Mouse (Mus musculus): Measurements from ENCODE around the gene Gm47959. TPM values are rescaled to one million over a fixed set of nuclear protein-coding genes. Genes with fewer than 3 reads are reported as not detected.
"Not testable (repeated sequence)": the region's sequence is repeated elsewhere in the genome, so short reads cannot be mapped to it uniquely, and the experiment has no call there.

Gene Gm47959
- polyA plus RNA-seq (2014; fragmentation: Nextera tagmentation; extraction: Ambion mirVana), result not detected in 2 replicates

DNA sequence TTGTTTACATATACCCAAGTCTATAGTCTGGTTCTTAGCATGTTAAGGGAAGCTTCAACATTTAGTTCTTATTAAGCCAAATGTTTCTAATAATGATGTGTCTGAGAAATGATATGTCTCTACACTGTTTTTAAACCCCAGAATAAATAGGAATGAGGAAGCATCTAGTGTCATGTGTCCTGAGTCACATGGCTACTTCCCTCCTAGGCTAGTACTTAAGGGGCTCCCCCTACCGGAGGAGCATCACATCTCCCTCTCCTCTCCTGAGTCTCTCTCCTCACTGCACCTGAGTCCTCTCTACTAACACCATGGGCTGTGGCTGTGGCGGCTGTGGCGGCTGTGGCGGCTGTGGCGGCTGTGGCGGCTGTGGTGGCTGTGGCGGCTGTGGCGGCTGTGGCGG, at the start of gene Gm47959:
TSS of gene Gm47959 (plus strand) at position 243 of the 400 bp plus-strand sequence.
- not testable (repeated sequence) for H3K4me1 ChIP-seq (replicated peaks; ENCODE audit: control insufficient read depth, insufficient read depth, low read length); H3K36me3 ChIP-seq (ENCODE audit: control insufficient read depth, insufficient read depth, low read length); H3K9ac ChIP-seq (ENCODE audit: low read depth, low read length); H3K27me3 ChIP-seq (ENCODE audit: control insufficient read depth, insufficient read depth, low read length); DNase-seq (ENCODE audit: low spot score); ATAC-seq (ENCODE audit: low FRiP score); H3K4me3 ChIP-seq (ENCODE audit: low read depth, low read length); H3K4me2 ChIP-seq (replicated peaks; ENCODE audit: low read depth, low read length); H3K9me3 ChIP-seq (ENCODE audit: control insufficient read depth, low read length); H3K27ac ChIP-seq (ENCODE audit: low read depth, low read length)
- WGBS, result 91% methylated on average over 6 of the region's 9 CpGs

DNA sequence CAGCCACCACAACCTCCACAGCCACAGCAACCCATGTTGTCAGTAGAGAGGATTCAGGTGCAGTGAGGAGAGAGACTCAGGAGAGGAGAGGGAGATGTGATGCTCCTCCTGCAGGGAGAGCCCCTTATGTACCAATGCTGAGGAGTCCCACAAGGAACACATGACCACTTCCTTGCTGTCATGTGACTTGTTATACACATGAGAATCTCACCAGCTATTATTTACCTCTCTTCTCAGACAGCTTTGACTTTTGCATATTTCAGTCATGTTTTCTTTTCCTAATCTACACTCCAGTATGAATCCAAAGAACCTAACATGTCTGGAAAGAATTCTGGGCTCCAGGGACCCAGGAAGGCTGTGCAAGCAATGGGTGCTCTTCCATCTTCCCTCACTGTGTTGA, 44.4 kb upstream of the Gm47959 start, which contains the start of gene Gm7544:
TSS of gene Gm7544 (minus strand) at position 101 of the 400 bp plus-strand sequence.
- H3K9me3 ChIP-seq (ENCODE audit: control insufficient read depth, low read length); H3K27me3 ChIP-seq (ENCODE audit: control insufficient read depth, insufficient read depth, low read length); H3K4me3 ChIP-seq (ENCODE audit: low read depth, low read length); ATAC-seq (ENCODE audit: low FRiP score); H3K4me2 ChIP-seq (replicated peaks; ENCODE audit: low read depth, low read length); H3K27ac ChIP-seq (ENCODE audit: low read depth, low read length); H3K9ac ChIP-seq (ENCODE audit: low read depth, low read length); H3K4me1 ChIP-seq (replicated peaks; ENCODE audit: control insufficient read depth, insufficient read depth, low read length); DNase-seq (ENCODE audit: low spot score); H3K36me3 ChIP-seq (ENCODE audit: control insufficient read depth, insufficient read depth, low read length): not testable (repeated sequence)

- Histone ChIP-seq H3K9ac (ENCODE audit: low read depth, low read length) (no peak within 1 kb of the TSS), H3K27me3 (ENCODE audit: control insufficient read depth, insufficient read depth, low read length) (no peaks in the 10 kb centered on the region), H3K9me3 (ENCODE audit: control insufficient read depth, low read length) (no peaks in the 10 kb centered on the region), H3K4me3 (ENCODE audit: low read depth, low read length) (no peak within 1 kb of the TSS), H3K27ac (ENCODE audit: low read depth, low read length) (no peak within 1 kb of the TSS), H3K4me1 (replicated peaks; ENCODE audit: control insufficient read depth, insufficient read depth, low read length) (no peaks in the 10 kb centered on the region), H3K4me2 (replicated peaks; ENCODE audit: low read depth, low read length) (no peak within 1 kb of the TSS), H3K36me3 (ENCODE audit: control insufficient read depth, insufficient read depth, low read length) (no peaks in the 10 kb centered on the region)
- ATAC-seq (ENCODE audit: low FRiP score), result no peak
- DNase-seq (ENCODE audit: low spot score), result no peak
- WGBS, result 94% methylated on average over 11 of the region's 11 CpGs
Observed at GRCm38 (mm10) chr1:82959870-82960385, 40.4 kb upstream of the Gm47959 start, which contains the start of gene Gm47955. Gene Gm47955, plus strand, starts transcription at chr1:82960286.

DNA sequence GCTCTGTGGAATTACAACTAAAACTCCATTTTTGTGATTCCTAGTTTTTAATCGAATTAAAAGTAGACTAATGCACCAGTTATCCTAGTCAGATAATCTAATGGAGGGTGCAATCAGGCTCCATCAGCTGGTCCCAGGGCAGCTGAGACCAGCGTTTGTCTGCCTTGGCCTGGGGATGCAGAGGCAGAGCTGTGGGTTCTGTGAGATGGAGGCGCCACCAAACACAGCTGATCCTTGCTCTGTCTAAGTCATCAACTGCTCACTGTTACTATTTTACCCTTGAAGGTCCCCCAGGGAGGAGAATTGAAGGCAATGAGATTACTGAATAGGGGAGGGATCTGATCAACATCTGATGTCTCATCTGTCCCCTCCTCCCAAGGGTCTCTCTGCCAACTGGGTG, 33.9 kb upstream of the Gm47959 start:
- WGBS, result 66% methylated on average over 3 of the region's 3 CpGs

DNA sequence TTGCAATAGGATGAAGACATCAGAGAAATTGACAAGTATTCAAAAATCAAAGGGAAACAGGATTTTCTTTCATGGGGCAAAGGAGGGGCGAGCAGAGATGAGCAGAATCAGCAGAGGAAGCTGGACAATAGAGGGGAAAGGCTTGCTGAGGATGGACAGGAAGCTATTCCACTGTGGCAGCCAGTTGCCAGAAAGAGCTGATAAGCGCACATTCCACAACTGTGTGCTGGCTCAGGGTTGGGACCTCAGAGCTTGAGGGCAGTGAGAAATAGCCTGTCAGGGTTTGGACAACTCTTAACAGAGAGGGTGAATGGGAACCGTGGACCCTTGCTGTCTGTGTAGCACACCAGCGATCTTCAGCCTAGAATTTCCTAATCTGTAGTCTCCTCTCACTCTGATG, 28.3 kb upstream of the Gm47959 start:
- ATAC-seq (ENCODE audit: low FRiP score) (no peak), DNase-seq (ENCODE audit: low spot score) (no peak)
- Histone ChIP-seq H3K4me1 (replicated peaks; ENCODE audit: control insufficient read depth, insufficient read depth, low read length) (no peaks in the 10 kb centered on the region), H3K27ac (ENCODE audit: low read depth, low read length) (no peak overlapping the region), H3K9ac (ENCODE audit: low read depth, low read length) (no peak overlapping the region), H3K36me3 (ENCODE audit: control insufficient read depth, insufficient read depth, low read length) (no peaks in the 10 kb centered on the region), H3K9me3 (ENCODE audit: control insufficient read depth, low read length) (no peaks in the 10 kb centered on the region), H3K27me3 (ENCODE audit: control insufficient read depth, insufficient read depth, low read length) (no peaks in the 10 kb centered on the region), H3K4me2 (replicated peaks; ENCODE audit: low read depth, low read length) (no peak overlapping the region), H3K4me3 (ENCODE audit: low read depth, low read length) (no peak overlapping the region)
- WGBS, result 58% methylated on average over 4 of the region's 4 CpGs

More for the DNA sequence above, 33.9 kb upstream of the Gm47959 start:
- no peaks in the 10 kb centered on the region for H3K4me1 ChIP-seq (replicated peaks; ENCODE audit: control insufficient read depth, insufficient read depth, low read length)
- H3K9ac ChIP-seq (ENCODE audit: low read depth, low read length), result no peak overlapping the region
- no peaks in the 10 kb centered on the region for H3K36me3 ChIP-seq (ENCODE audit: control insufficient read depth, insufficient read depth, low read length)
- DNase-seq (ENCODE audit: low spot score), result peak; percentile 25
- peak; percentile 71 for ATAC-seq (ENCODE audit: low FRiP score)
- no peak overlapping the region for H3K4me2 ChIP-seq (replicated peaks; ENCODE audit: low read depth, low read length)
- H3K27me3 ChIP-seq (ENCODE audit: control insufficient read depth, insufficient read depth, low read length), result no peaks in the 10 kb centered on the region
- no peaks in the 10 kb centered on the region for H3K9me3 ChIP-seq (ENCODE audit: control insufficient read depth, low read length)
- H3K27ac ChIP-seq (ENCODE audit: low read depth, low read length), result no peak overlapping the region
- no peak overlapping the region for H3K4me3 ChIP-seq (ENCODE audit: low read depth, low read length)

DNA sequence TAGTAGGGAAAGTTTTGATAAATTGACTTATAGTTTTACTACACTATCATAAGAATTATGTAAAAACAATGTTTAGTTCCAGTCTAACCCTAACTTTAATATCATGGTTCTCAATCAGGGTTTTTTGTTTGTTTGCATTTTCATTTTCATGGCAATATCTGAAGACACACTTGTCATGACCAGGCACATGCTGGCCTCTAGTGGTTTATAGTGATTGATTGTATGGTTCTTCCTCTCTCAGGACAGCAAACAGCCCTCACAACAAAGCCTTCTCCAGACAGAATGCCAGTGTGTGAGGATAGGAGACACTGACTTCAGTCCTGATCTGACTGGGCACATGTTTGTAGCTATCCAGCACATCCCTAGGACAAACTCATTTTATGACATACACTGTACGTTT, 27.1 kb upstream of the Gm47959 start:
- no peaks in the 10 kb centered on the region for H3K36me3 ChIP-seq (ENCODE audit: control insufficient read depth, insufficient read depth, low read length)
- WGBS, result 100% methylated on average over 1 of the region's 1 CpGs
- H3K4me1 ChIP-seq (replicated peaks; ENCODE audit: control insufficient read depth, insufficient read depth, low read length), result no peaks in the 10 kb centered on the region
- no peak overlapping the region for H3K4me3 ChIP-seq (ENCODE audit: low read depth, low read length)
- no peak for ATAC-seq (ENCODE audit: low FRiP score)
- DNase-seq (ENCODE audit: low spot score), result no peak
- H3K9me3 ChIP-seq (ENCODE audit: control insufficient read depth, low read length), result no peaks in the 10 kb centered on the region
- no peak overlapping the region for H3K27ac ChIP-seq (ENCODE audit: low read depth, low read length)
- no peaks in the 10 kb centered on the region for H3K27me3 ChIP-seq (ENCODE audit: control insufficient read depth, insufficient read depth, low read length)
- H3K9ac ChIP-seq (ENCODE audit: low read depth, low read length), result no peak overlapping the region
- no peak overlapping the region for H3K4me2 ChIP-seq (replicated peaks; ENCODE audit: low read depth, low read length)

GRCm38 (mm10) chr1:82973901-82974300, 26.4 kb upstream of the Gm47959 start:
- Histone ChIP-seq H3K4me2 (replicated peaks; ENCODE audit: low read depth, low read length) (no peak overlapping the region), H3K27ac (ENCODE audit: low read depth, low read length) (no peak overlapping the region), H3K36me3 (ENCODE audit: control insufficient read depth, insufficient read depth, low read length) (no peaks in the 10 kb centered on the region), H3K4me3 (ENCODE audit: low read depth, low read length) (no peak overlapping the region), H3K4me1 (replicated peaks; ENCODE audit: control insufficient read depth, insufficient read depth, low read length) (no peaks in the 10 kb centered on the region), H3K27me3 (ENCODE audit: control insufficient read depth, insufficient read depth, low read length) (no peaks in the 10 kb centered on the region), H3K9me3 (ENCODE audit: control insufficient read depth, low read length) (no peaks in the 10 kb centered on the region), H3K9ac (ENCODE audit: low read depth, low read length) (no peak overlapping the region)
- ATAC-seq (ENCODE audit: low FRiP score) (no peak), DNase-seq (ENCODE audit: low spot score) (no peak)
- 81% methylated on average over 6 of the region's 6 CpGs for WGBS

DNA sequence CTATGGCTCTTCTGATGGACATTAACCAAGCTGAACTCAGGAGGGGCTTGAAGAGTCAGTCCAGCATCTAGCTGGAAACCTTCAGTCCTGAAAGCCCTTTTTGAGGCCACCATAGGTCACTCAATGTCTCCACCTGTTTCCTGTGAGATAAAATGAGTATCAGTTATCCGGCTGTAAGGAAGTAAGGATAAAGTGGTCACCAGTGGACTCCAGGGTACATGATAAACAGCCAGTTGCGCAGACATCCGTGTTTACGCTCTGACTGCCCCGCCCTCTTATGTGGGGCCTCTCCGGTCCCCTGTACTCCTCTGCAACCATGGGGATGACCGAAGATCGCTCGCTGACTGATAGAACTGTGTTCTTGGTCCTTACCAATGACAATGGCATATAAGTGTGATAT, 26.0 kb upstream of the Gm47959 start:
- Histone ChIP-seq H3K4me1 (replicated peaks; ENCODE audit: control insufficient read depth, insufficient read depth, low read length) (no peaks in the 10 kb centered on the region), H3K9me3 (ENCODE audit: control insufficient read depth, low read length) (no peaks in the 10 kb centered on the region), H3K9ac (ENCODE audit: low read depth, low read length) (no peak overlapping the region)

DNA sequence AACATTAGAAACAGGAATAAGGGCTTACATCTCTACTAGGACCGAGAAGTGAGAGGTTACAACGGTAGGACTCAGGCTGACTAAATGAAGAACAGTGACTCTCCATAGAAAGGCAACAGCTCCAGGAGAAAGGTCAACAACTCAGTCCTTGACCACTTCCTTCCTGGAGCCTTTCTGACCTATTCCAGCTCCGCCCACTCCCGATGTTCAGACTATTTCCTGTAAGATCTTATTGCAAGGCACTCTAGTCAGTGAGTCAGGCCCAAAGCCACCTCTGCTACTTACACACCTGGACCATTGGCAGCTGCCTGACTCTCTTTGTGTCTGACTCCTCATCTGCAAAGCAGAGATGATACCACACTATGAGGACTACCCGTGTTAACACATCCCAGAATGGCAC, 24.6 kb upstream of the Gm47959 start:
- Histone ChIP-seq H3K27ac (ENCODE audit: low read depth, low read length) (no peak overlapping the region), H3K4me3 (ENCODE audit: low read depth, low read length) (no peak overlapping the region), H3K4me1 (replicated peaks; ENCODE audit: control insufficient read depth, insufficient read depth, low read length) (no peaks in the 10 kb centered on the region), H3K4me2 (replicated peaks; ENCODE audit: low read depth, low read length) (no peak overlapping the region), H3K9ac (ENCODE audit: low read depth, low read length) (no peak overlapping the region), H3K9me3 (ENCODE audit: control insufficient read depth, low read length) (no peaks in the 10 kb centered on the region), H3K36me3 (ENCODE audit: control insufficient read depth, insufficient read depth, low read length) (no peaks in the 10 kb centered on the region), H3K27me3 (ENCODE audit: control insufficient read depth, insufficient read depth, low read length) (no peaks in the 10 kb centered on the region)
- ATAC-seq (ENCODE audit: low FRiP score) (no peak), DNase-seq (ENCODE audit: low spot score) (no peak)
- 83% methylated on average over 5 of the region's 5 CpGs for WGBS

More for the DNA sequence above, 26.0 kb upstream of the Gm47959 start:
- H3K27me3 ChIP-seq (ENCODE audit: control insufficient read depth, insufficient read depth, low read length), result no peaks in the 10 kb centered on the region
- H3K4me3 ChIP-seq (ENCODE audit: low read depth, low read length), result no peak overlapping the region
- H3K4me2 ChIP-seq (replicated peaks; ENCODE audit: low read depth, low read length), result no peak overlapping the region
- ATAC-seq (ENCODE audit: low FRiP score) (no peak), DNase-seq (ENCODE audit: low spot score) (no peak)
- no peaks in the 10 kb centered on the region for H3K36me3 ChIP-seq (ENCODE audit: control insufficient read depth, insufficient read depth, low read length)
- H3K27ac ChIP-seq (ENCODE audit: low read depth, low read length), result no peak overlapping the region
- 87% methylated on average over 9 of the region's 9 CpGs for WGBS

Data from hindbrain, embryonic 11.5 days (tissue).